In genomic region chr2:69445896-69446472, GRCm38 (mm10) we compare ENCODE assay signal across 14 mouse cellular contexts.
DNase-seq lines count a peak whose midpoint lies in the region; ATAC-seq lines count a peak whose summit lies in the region.
"Had no signal": no experiment of that assay in that cellular context is flagged by ENCODE, and none has a peak within 500 bp of the region (broad histone marks: within the 10 kb centered on the region; RNA-seq: fewer than 3 reads in every experiment).

No protein-coding gene starts in this region.

- 0 out of 2 replicates have a peak, but pooled peaks have one; percentile 49 for ATAC-seq in kidney, embryonic 16.5 days (ENCODE audit: low FRiP score, low TSS enrichment)
- no peak for ATAC-seq in kidney, embryonic 14.5 days (ENCODE audit: low FRiP score, low TSS enrichment)
- no peak for ATAC-seq in midbrain, embryonic 14.5 days (ENCODE audit: low FRiP score, low TSS enrichment)
- no peak for ATAC-seq in midbrain, embryonic 16.5 days
- ATAC-seq: inflammation-experienced regulatory T-cells, adult 6 months had no signal

- H3K4me2 ChIP-seq in kidney, embryonic 16.5 days (replicated peaks; ENCODE audit: low read depth, low read length), result no peak overlapping the region
- no peak overlapping the region for H3K4me2 ChIP-seq in kidney, embryonic 14.5 days (replicated peaks; ENCODE audit: low read depth, low read length)
- H3K4me2 ChIP-seq in midbrain, embryonic 14.5 days (ENCODE audit: low read length), result no peak overlapping the region
- H3K4me2 ChIP-seq in midbrain, embryonic 16.5 days (ENCODE audit: low read length), result no peak overlapping the region
- H3K4me2 ChIP-seq: limb, embryonic 12.5 days; lung, embryonic 15.5 days had no signal

- H3K4me3 ChIP-seq in kidney, embryonic 16.5 days (ENCODE audit: low read length), result no peak overlapping the region
- H3K4me3 ChIP-seq in kidney, embryonic 14.5 days (ENCODE audit: low read length), result no peak overlapping the region
- no peak overlapping the region for H3K4me3 ChIP-seq in midbrain, embryonic 14.5 days (replicated peaks; ENCODE audit: low read depth, low read length)
- H3K4me3 ChIP-seq in midbrain, embryonic 16.5 days (ENCODE audit: low read depth, low read length), result no peak overlapping the region
- H3K4me3 ChIP-seq: limb, embryonic 12.5 days; lung, embryonic 15.5 days had no signal

- no peaks in the 10 kb centered on the region for H3K36me3 ChIP-seq in kidney, embryonic 16.5 days (ENCODE audit: insufficient read depth, low read length)
- no peaks in the 10 kb centered on the region for H3K36me3 ChIP-seq in kidney, embryonic 14.5 days (ENCODE audit: control insufficient read depth, insufficient read depth, low read length)
- H3K36me3 ChIP-seq in midbrain, embryonic 14.5 days (ENCODE audit: control insufficient read depth, insufficient read depth, low read length), result no peaks in the 10 kb centered on the region
- H3K36me3 ChIP-seq in midbrain, embryonic 16.5 days (ENCODE audit: control insufficient read depth, insufficient read depth, low read length), result no peaks in the 10 kb centered on the region
- H3K36me3 ChIP-seq: limb, embryonic 12.5 days; lung, embryonic 15.5 days had no signal

- H3K4me1 ChIP-seq in kidney, embryonic 16.5 days (ENCODE audit: insufficient read depth, low read length), result no peaks in the 10 kb centered on the region
- no peaks in the 10 kb centered on the region for H3K4me1 ChIP-seq in kidney, embryonic 14.5 days (ENCODE audit: control insufficient read depth, insufficient read depth, low read length)
- no peaks in the 10 kb centered on the region for H3K4me1 ChIP-seq in midbrain, embryonic 14.5 days (ENCODE audit: control insufficient read depth, insufficient read depth, low read length)
- no peaks in the 10 kb centered on the region for H3K4me1 ChIP-seq in midbrain, embryonic 16.5 days (ENCODE audit: control insufficient read depth, insufficient read depth, low read length)
- H3K4me1 ChIP-seq: limb, embryonic 12.5 days; lung, embryonic 15.5 days had no signal

- H3K9me3 ChIP-seq in kidney, embryonic 16.5 days (ENCODE audit: low read length), result no peaks in the 10 kb centered on the region
- H3K9me3 ChIP-seq in kidney, embryonic 14.5 days (ENCODE audit: control insufficient read depth, low read length), result no peaks in the 10 kb centered on the region
- no peaks in the 10 kb centered on the region for H3K9me3 ChIP-seq in midbrain, embryonic 14.5 days (ENCODE audit: control insufficient read depth, low read length)
- H3K9me3 ChIP-seq in midbrain, embryonic 16.5 days (replicated peaks; ENCODE audit: control insufficient read depth, low read length, poor library complexity, severe bottlenecking), result no peaks in the 10 kb centered on the region
- H3K9me3 ChIP-seq: limb, embryonic 12.5 days; lung, embryonic 15.5 days had no signal

- H3K9ac ChIP-seq in kidney, embryonic 16.5 days (replicated peaks; ENCODE audit: low read length), result no peak overlapping the region
- no peak overlapping the region for H3K9ac ChIP-seq in kidney, embryonic 14.5 days (ENCODE audit: low read depth, low read length)
- no peak overlapping the region for H3K9ac ChIP-seq in midbrain, embryonic 14.5 days (replicated peaks; ENCODE audit: low read length)
- no peak overlapping the region for H3K9ac ChIP-seq in midbrain, embryonic 16.5 days (ENCODE audit: low read depth, low read length)
- H3K9ac ChIP-seq: limb, embryonic 12.5 days; lung, embryonic 15.5 days had no signal

- H3K27ac ChIP-seq in kidney, embryonic 16.5 days (ENCODE audit: low read length), result no peak overlapping the region
- no peak overlapping the region for H3K27ac ChIP-seq in kidney, embryonic 14.5 days (ENCODE audit: low read depth, low read length)
- no peak overlapping the region for H3K27ac ChIP-seq in midbrain, embryonic 14.5 days (replicated peaks; ENCODE audit: low read depth, low read length)
- no peak overlapping the region for H3K27ac ChIP-seq in midbrain, embryonic 16.5 days (ENCODE audit: low read length)
- H3K27ac ChIP-seq: limb, embryonic 12.5 days; lung, embryonic 15.5 days had no signal

- DNase-seq in embryo, embryonic 11 days, result peak; percentile 35
- DNase-seq in embryo, embryonic 10 days (ENCODE audit: low spot score), result no peak
- DNase-seq in midbrain, embryonic 14.5 days, result peak; percentile 77
- DNase-seq in retina, postnatal 1 day, result peak; percentile 61
- DNase-seq in right cerebral cortex, postnatal 14 days, result no peak
- DNase-seq: adrenal gland, postnatal 14 days; cerebellum, adult 11 months; heart, adult 18-20 months had no signal

- WGBS in kidney, embryonic 16.5 days, result 59% methylated on average over 4 of the region's 4 CpGs
- 69% methylated on average over 4 of the region's 4 CpGs for WGBS in kidney, embryonic 14.5 days
- 71% methylated on average over 4 of the region's 4 CpGs for WGBS in midbrain, embryonic 14.5 days
- WGBS in midbrain, embryonic 16.5 days, result 69% methylated on average over 4 of the region's 4 CpGs

- H3K27me3 ChIP-seq in kidney, embryonic 16.5 days (ENCODE audit: insufficient read depth, low read length), result no peaks in the 10 kb centered on the region
- H3K27me3 ChIP-seq in kidney, embryonic 14.5 days (ENCODE audit: control insufficient read depth, insufficient read depth, low read length), result no peaks in the 10 kb centered on the region
- H3K27me3 ChIP-seq in midbrain, embryonic 14.5 days (ENCODE audit: control insufficient read depth, insufficient read depth, low read length), result no peaks in the 10 kb centered on the region
- no peaks in the 10 kb centered on the region for H3K27me3 ChIP-seq in midbrain, embryonic 16.5 days (ENCODE audit: control insufficient read depth, insufficient read depth, low read depth, low read length)
- H3K27me3 ChIP-seq: limb, embryonic 12.5 days; lung, embryonic 15.5 days had no signal

Comparison
In these comparisons a context has a peak if more than half of its experiments do, and no peak if none do; other contexts are left out.
1. DNase-seq: peak in embryo, embryonic 11 days (single experiment), midbrain, embryonic 14.5 days (single experiment) and retina, postnatal 1 day (single experiment); none in embryo, embryonic 10 days (single experiment) and right cerebral cortex, postnatal 14 days (single experiment).